Mouse (Mus musculus): ENCODE measurements around the gene Tagln2.

GRCm38 (mm10) chr1:172514551-172515268, 14.9 kb downstream of the Tagln2 start:
- TF ChIP-seq CTCF (IDR thresholded peaks at IDR 0.05; ENCODE audit: low read depth, low read length) (no peak), GATA1 (IDR thresholded peaks at IDR 0.05; ENCODE audit: borderline replicate concordance, low read length) (no peak), POLR2AphosphoS5 (IDR thresholded peaks at IDR 0.05; ENCODE audit: insufficient replicate concordance, low read depth, low read length) (no peak), GATA2 (IDR thresholded peaks at IDR 0.05; ENCODE audit: borderline replicate concordance, low read depth, low read length) (no peak)

All from G1E (cell line).